Mouse (Mus musculus): ENCODE measurements around the gene Plscr3. TPM values are rescaled to one million over a fixed set of nuclear protein-coding genes. Genes with fewer than 3 reads are reported as not detected.

The Plscr3 gene
- polyA plus RNA-seq, 1 experiment from 2014 or later, result 5.0 TPM

Small RNA genes lying within 50 kb of the gene (microRNA-seq; reads per million reads assigned to microRNA genes)
- gene Mir6924, result not detected

Other genes with a start within 250 kb of the Plscr3 start
- 218 and 255 TPM in 2 replicates for gene Atp1b2, start 240.4 kb upstream of the Plscr3 start, polyA plus RNA-seq (2021; fragmentation: Nextera tagmentation)
- not detected in 2 replicates for gene Shbg, start 228.5 kb upstream of the Plscr3 start, polyA plus RNA-seq (2021; fragmentation: Nextera tagmentation)
- gene Sat2, start 224.4 kb upstream of the Plscr3 start, polyA plus RNA-seq (2021; fragmentation: Nextera tagmentation), result 18.2 and 18.3 TPM in 2 replicates
- gene Fxr2, start 213.4 kb upstream of the Plscr3 start, polyA plus RNA-seq (2021; fragmentation: Nextera tagmentation), result 6.9 and 7.9 TPM in 2 replicates
- gene Sox15, start 191.1 kb upstream of the Plscr3 start, polyA plus RNA-seq (2021; fragmentation: Nextera tagmentation), result 0.16 TPM in 1 of 2 replicates, not detected in the other
- gene Mpdu1, start 183.7 kb upstream of the Plscr3 start, polyA plus RNA-seq (2021; fragmentation: Nextera tagmentation), result 94.9 and 96.8 TPM in 2 replicates
- gene Cd68, start 180.2 kb upstream of the Plscr3 start, polyA plus RNA-seq (2021; fragmentation: Nextera tagmentation), result 18.4 and 22.2 TPM in 2 replicates
- gene Eif4a1, start 174.0 kb upstream of the Plscr3 start, polyA plus RNA-seq (2021; fragmentation: Nextera tagmentation), result 177 and 178 TPM in 2 replicates
- gene Senp3, start 164.3 kb upstream of the Plscr3 start, polyA plus RNA-seq (2021; fragmentation: Nextera tagmentation), result 14.3 and 15.8 TPM in 2 replicates
- 3.6 and 4.5 TPM in 2 replicates for gene Tnfsf13, start 160.6 kb upstream of the Plscr3 start, polyA plus RNA-seq (2021; fragmentation: Nextera tagmentation)
- gene Tnfsf12, start 150.5 kb upstream of the Plscr3 start, polyA plus RNA-seq (2021; fragmentation: Nextera tagmentation), result 2.8 and 3.4 TPM in 2 replicates
- 1.9 and 2.8 TPM in 2 replicates for gene Tnfsfm13, start 150.3 kb upstream of the Plscr3 start, polyA plus RNA-seq (2021; fragmentation: Nextera tagmentation)
- gene Polr2a, start 87.7 kb upstream of the Plscr3 start, polyA plus RNA-seq (2021; fragmentation: Nextera tagmentation), result 6.6 and 7.7 TPM in 2 replicates
- gene Slc35g3, start 84.4 kb upstream of the Plscr3 start, polyA plus RNA-seq (2021; fragmentation: Nextera tagmentation), result 0.19 TPM in 1 of 2 replicates, not detected in the other
- gene Zbtb4, start 80.5 kb upstream of the Plscr3 start, polyA plus RNA-seq (2021; fragmentation: Nextera tagmentation), result 4.4 and 5.5 TPM in 2 replicates
- gene Chrnb1, start 50.4 kb upstream of the Plscr3 start, polyA plus RNA-seq (2021; fragmentation: Nextera tagmentation), result 0.25 and 0.46 TPM in 2 replicates
- gene Fgf11, start 44.5 kb upstream of the Plscr3 start, polyA plus RNA-seq (2021; fragmentation: Nextera tagmentation), result 3.7 and 3.9 TPM in 2 replicates
- gene Tmem102, start 40.8 kb upstream of the Plscr3 start, polyA plus RNA-seq (2021; fragmentation: Nextera tagmentation), result 0.40 and 1.9 TPM in 2 replicates
- gene Gm39566, start 31.1 kb upstream of the Plscr3 start, polyA plus RNA-seq (2021; fragmentation: Nextera tagmentation), result not detected in 2 replicates
- gene Spem2, start 27.9 kb upstream of the Plscr3 start, polyA plus RNA-seq (2021; fragmentation: Nextera tagmentation), result not detected in 2 replicates
- not detected in 2 replicates for gene Spem1, start 24.2 kb upstream of the Plscr3 start, polyA plus RNA-seq (2021; fragmentation: Nextera tagmentation)
- gene Nlgn2, start 8.6 kb upstream of the Plscr3 start, polyA plus RNA-seq (2021; fragmentation: Nextera tagmentation), result 10.5 and 10.6 TPM in 2 replicates
- gene Tmem256, start 7.9 kb upstream of the Plscr3 start, polyA plus RNA-seq (2021; fragmentation: Nextera tagmentation), result 460 and 516 TPM in 2 replicates
- not detected in 2 replicates for gene Tnk1, start 12.4 kb downstream of the Plscr3 start, polyA plus RNA-seq (2021; fragmentation: Nextera tagmentation)
- not detected in 2 replicates for gene Tmem95, start 31.6 kb downstream of the Plscr3 start, polyA plus RNA-seq (2021; fragmentation: Nextera tagmentation)
- 0.63 and 0.64 TPM in 2 replicates for gene Kctd11, start 35.0 kb downstream of the Plscr3 start, polyA plus RNA-seq (2021; fragmentation: Nextera tagmentation)
- not detected in 2 replicates for gene Acap1, start 49.2 kb downstream of the Plscr3 start, polyA plus RNA-seq (2021; fragmentation: Nextera tagmentation)
- 0.24 and 0.34 TPM in 2 replicates for gene 2810408A11Rik, start 54.6 kb downstream of the Plscr3 start, polyA plus RNA-seq (2021; fragmentation: Nextera tagmentation)
- 9.8 and 12.3 TPM in 2 replicates for gene Neurl4, start 54.7 kb downstream of the Plscr3 start, polyA plus RNA-seq (2021; fragmentation: Nextera tagmentation)
- gene Gps2, start 67.5 kb downstream of the Plscr3 start, polyA plus RNA-seq (2021; fragmentation: Nextera tagmentation), result 20.7 and 21.7 TPM in 2 replicates
- gene Eif5a, start 75.6 kb downstream of the Plscr3 start, polyA plus RNA-seq (2021; fragmentation: Nextera tagmentation), result 766 and 767 TPM in 2 replicates
- 0.35 TPM in 1 of 2 replicates, not detected in the other for gene Ybx2, start 89.4 kb downstream of the Plscr3 start, polyA plus RNA-seq (2021; fragmentation: Nextera tagmentation)
- 0.43 and 0.93 TPM in 2 replicates for gene Slc2a4, start 101.8 kb downstream of the Plscr3 start, polyA plus RNA-seq (2021; fragmentation: Nextera tagmentation)
- gene Cldn7, start 118.4 kb downstream of the Plscr3 start, polyA plus RNA-seq (2021; fragmentation: Nextera tagmentation), result not detected in 2 replicates
- gene Ctdnep1, start 134.8 kb downstream of the Plscr3 start, polyA plus RNA-seq (2021; fragmentation: Nextera tagmentation), result 15.1 and 15.6 TPM in 2 replicates
- gene Elp5, start 136.1 kb downstream of the Plscr3 start, polyA plus RNA-seq (2021; fragmentation: Nextera tagmentation), result 101 and 106 TPM in 2 replicates
- 359 and 408 TPM in 2 replicates for gene Gabarap, start 144.8 kb downstream of the Plscr3 start, polyA plus RNA-seq (2021; fragmentation: Nextera tagmentation)
- gene Phf23, start 149.4 kb downstream of the Plscr3 start, polyA plus RNA-seq (2021; fragmentation: Nextera tagmentation), result 8.8 and 10.5 TPM in 2 replicates
- gene Dvl2, start 154.2 kb downstream of the Plscr3 start, polyA plus RNA-seq (2021; fragmentation: Nextera tagmentation), result 1.4 and 1.7 TPM in 2 replicates
- 61.5 and 64.6 TPM in 2 replicates for gene Acadvl, start 169.0 kb downstream of the Plscr3 start, polyA plus RNA-seq (2021; fragmentation: Nextera tagmentation)
- gene Dlg4, start 170.6 kb downstream of the Plscr3 start, polyA plus RNA-seq (2021; fragmentation: Nextera tagmentation), result 64.5 and 70.1 TPM in 2 replicates
- 0.48 and 2.2 TPM in 2 replicates for gene Asgr1, start 207.7 kb downstream of the Plscr3 start, polyA plus RNA-seq (2021; fragmentation: Nextera tagmentation)
- not detected in 2 replicates for gene Asgr2, start 246.3 kb downstream of the Plscr3 start, polyA plus RNA-seq (2021; fragmentation: Nextera tagmentation)

Measured in layer of hippocampus, adult 6 months (tissue).